Mouse (Mus musculus) splenic B cell, adult 2 months (primary cell): ENCODE results near the gene Gins3.
"Not testable (repeated sequence)": the region's sequence is repeated elsewhere in the genome, so short reads cannot be mapped to it uniquely, and the experiment has no call there.

ENCODE experiments used
- DNase-seq: peaks from one replicate; pipeline ENCODE4 v3.0.0-alpha.2; 2011; ENCODE audit warnings: low read depth, low spot score
- H3K27me3 ChIP-seq: 2 replicates; pipeline ENCODE4 v1.6.1; 2012; ENCODE audit warnings: mild to moderate bottlenecking, low read length, moderate library complexity, mixed read lengths; ENCODE audit not compliant: control insufficient read depth, poor library complexity, insufficient read depth, severe bottlenecking
- H3K36me3 ChIP-seq: 2 replicates; pipeline ENCODE4 v1.6.1; 2012; ENCODE audit warnings: mild to moderate bottlenecking, low read length, moderate library complexity, mixed read lengths; ENCODE audit not compliant: control insufficient read depth, poor library complexity, insufficient read depth, severe bottlenecking

Gins3 gene

DNA sequence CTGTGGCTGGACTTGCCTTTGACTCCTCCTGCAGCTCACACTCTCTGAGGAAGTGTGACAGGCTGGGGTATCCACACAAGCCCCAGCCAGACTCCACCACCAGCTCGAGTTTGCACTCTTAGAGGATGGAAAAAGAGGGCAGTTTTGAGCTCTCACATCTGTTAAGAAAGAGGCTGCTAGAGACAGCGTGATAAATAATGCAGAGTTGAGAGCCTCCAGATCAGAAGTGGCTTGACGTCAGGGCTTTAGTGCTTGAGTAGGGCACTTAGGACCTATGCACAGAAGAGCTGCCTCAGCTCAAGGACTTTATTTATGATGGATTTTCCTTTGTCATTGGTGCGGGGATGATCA is 30.3 kb downstream of the Gins3 start:
- Histone ChIP-seq H3K27me3 (no peaks in the 10 kb centered on the region), H3K36me3 (no peaks in the 10 kb centered on the region)
- no peak for DNase-seq

DNA sequence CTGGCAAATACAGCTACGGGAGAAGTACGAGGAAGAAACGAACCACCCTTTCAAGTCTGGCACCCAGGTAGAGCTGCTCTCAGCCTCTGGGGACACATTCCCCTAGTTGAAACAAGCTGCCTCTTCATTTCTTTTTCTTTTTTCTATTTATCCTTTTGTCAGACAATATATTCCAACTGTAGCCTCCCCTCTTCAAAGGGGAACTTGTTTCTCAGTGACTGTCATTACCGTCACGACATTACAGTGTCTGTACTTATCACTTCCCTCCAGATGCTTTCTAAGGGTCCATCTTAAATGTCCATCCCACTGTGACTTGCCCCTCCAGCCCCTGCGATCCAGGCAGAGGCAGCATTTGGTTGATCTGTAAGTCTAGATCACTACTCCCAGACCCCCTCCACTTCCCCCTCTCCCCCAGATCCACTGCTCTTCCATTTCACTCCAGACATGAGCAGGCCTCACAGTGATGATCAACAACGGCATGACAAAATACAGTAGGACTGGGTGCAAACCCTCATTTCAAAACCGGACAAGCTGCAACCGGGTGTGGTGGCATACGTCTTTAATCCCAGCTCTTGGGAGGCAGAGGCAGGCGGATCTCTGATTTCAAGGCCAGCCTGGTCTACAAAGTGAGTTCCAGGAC is 32.7 kb downstream of the Gins3 start:
- DNase-seq, H3K27me3 ChIP-seq, H3K36me3 ChIP-seq: not testable (repeated sequence)

DNA sequence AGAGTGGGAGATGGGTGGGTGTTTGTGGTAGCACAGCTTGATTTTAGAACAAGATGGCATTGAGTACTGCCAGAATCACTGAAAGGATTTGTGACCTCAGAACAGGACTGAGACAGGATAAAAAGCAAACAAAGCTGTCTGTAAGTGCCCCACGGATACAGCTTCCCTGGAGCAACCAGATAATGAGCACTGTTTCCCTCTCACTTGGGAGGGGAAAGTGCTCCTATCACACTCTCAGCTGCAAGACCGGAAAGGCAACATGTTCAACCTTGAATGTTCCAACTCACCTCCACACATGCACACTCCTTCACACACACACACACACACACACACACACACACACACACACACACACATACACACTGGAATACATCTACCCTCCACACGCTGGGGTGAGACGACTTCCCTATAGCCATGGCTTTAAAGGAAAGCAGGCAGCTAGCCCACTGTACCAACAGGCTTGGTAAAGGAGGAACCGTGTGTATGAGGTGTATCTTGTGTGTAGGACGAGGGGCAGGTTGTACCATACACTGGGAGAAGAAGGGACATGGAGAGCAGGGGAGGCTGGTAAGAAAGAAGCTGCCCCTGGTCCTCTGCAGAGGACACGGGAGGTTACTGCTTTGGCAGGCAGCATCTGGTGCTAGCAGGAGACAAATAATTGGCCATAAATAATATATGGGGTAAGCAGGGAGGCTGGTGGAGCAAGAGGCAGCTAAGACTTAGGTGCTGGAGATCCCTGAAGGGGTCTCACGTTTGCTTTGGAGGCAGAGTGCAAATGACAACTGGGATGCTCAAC is 35.1 kb downstream of the Gins3 start:
- no peak for DNase-seq

DNA sequence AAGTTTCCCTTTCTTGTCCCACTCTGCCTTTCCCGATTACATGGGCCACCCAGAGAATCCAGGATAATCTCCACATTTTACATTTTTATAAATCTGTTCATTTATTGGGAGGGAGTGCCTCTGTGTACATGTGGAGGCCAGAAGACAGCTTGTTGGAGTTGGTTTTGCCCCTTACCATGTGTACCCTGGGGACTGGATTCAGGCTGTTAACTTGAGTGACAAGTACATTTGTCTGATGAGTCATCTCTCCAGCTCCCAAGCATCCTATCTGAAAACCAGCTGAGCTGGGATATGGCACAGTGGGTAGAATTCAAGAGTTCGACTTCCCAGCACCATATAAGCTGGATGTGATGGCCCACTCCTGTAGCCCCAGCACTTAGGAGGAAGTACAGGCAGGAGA is 36.7 kb downstream of the Gins3 start:
- no peaks in the 10 kb centered on the region for H3K27me3 ChIP-seq
- DNase-seq, result no peak
- no peaks in the 10 kb centered on the region for H3K36me3 ChIP-seq

More for the DNA sequence above, 35.1 kb downstream of the Gins3 start:
- Histone ChIP-seq H3K27me3 (no peaks in the 10 kb centered on the region), H3K36me3 (no peaks in the 10 kb centered on the region)

DNA sequence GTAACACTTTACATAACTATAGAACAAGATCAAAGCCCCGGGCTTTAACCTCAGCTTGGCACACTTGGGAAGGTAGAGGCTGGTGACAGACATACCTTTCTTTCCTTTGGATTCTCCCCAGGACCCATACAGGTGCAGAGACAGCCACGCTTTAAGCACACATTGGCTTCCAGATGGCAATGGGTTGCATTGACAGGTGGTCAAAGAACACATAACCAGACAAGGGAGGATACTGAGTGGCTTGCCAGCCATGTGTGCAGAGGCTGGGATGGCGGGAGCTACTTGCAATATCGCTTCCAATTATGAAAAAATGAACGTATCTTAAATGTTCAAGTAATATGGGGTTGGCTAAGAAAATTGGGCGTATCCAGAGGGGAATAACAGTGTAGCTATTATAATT is 38.6 kb downstream of the Gins3 start:
- Histone ChIP-seq H3K36me3 (no peaks in the 10 kb centered on the region), H3K27me3 (no peaks in the 10 kb centered on the region)
- DNase-seq, result no peak

DNA sequence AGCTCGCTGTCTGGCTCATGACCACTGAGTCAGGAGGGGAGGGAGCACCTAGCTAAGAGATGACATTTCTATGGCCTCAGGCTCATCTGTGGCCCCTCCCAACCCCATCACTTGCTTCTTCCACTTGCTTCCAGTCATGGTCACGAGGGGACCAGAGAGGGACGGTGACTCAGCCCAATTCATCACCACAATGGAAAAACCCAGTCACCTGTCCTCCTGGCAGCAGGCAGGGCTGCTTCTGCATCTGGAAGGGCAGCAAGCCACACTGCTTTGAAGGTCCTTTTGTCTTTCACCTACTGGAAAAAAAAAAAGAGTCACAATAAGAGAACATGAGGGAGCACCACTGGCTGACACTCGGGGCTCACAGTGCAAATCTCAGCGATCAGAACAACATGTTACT is 39.6 kb downstream of the Gins3 start:
- H3K27me3 ChIP-seq, result no peaks in the 10 kb centered on the region
- no peaks in the 10 kb centered on the region for H3K36me3 ChIP-seq
- DNase-seq, result no peak

DNA sequence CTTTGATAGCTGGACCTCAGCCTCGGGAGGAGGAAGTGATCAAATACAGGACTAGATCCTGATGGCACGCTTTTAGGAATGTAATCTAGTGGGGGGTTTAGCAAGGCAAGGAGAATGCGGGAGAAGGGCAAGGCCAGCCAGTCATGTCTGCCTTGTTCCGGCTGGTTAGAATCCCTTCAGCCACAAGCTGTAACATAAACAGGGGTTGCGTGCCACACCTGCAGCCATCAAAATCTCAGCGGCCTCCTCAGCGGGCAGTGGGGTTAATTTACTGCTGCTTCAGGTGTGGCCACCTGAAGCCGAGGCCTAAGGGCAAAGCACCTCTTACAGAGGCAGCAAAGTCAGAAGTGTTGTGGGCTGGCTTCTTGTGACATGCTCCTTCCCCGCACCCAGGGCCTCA is 43.4 kb downstream of the Gins3 start, which contains the start of gene Ndrg4:
Gene Ndrg4 (plus strand): TSS at position 350 of the 400 bp plus-strand sequence.
- peaks cover 2% of the 10 kb centered on the region; the same call in 1 of the 2 replicates for H3K27me3 ChIP-seq
- no peaks in the 10 kb centered on the region for H3K36me3 ChIP-seq
- no peak for DNase-seq

DNA sequence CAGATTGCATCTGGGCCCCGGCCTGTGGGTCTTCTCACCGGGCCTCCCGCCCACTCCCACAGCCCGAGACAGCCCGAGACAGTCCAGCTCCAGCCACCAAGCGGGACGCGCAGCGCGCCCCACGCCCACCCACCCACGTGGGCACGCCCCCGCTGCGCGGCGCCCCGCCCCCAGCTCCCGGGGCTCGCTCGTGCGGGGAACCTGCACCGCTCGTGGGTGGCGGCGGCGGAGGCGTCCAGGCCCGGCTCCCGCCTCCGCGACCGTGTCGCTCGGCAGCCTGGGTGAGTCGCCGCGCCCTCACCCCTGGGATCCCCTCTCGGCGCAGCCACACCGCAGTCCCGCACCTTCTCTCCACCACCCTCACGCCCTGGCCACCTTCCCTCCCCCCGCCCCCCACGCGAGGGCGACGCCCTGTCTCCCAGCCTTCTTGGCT is 44.4 kb downstream of the Gins3 start:
- no peak for DNase-seq
- H3K27me3 ChIP-seq, result peaks cover 2% of the 10 kb centered on the region; the same call in 1 of the 2 replicates
- H3K36me3 ChIP-seq, result no peaks in the 10 kb centered on the region

DNA sequence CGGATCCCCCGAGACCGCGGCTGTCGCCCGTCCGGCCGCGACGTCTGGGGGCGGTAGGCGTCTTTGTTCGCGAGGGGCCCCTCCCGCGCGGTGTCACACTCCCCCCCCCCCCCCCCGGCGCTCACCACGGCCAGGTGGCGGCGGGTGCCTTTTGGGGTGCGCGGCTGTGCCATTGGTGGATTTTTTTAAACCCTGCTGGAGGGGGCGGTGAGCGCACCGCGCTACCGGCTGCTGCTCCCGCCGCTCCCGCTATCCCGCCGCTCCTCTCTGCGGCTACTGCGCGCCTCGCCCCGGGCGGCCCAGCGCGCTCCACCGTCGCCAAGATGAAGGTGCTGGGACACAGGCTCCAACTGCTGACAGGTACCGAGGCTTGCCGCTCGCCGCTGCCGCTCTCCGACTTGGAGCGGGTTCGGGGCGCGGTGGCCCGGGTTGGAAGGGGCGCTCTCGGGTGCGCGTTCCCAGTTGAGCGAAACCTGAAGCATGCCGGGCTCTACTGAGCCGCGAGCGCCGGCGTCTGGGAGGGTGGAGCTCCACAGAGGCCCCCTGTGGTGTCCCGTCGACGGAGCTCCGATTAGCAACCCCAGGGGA is 44.9 kb downstream of the Gins3 start:
- Histone ChIP-seq H3K27me3 (peaks cover 2% of the 10 kb centered on the region; the same call in 1 of the 2 replicates), H3K36me3 (no peaks in the 10 kb centered on the region)
- DNase-seq, result peak; percentile 46

DNA sequence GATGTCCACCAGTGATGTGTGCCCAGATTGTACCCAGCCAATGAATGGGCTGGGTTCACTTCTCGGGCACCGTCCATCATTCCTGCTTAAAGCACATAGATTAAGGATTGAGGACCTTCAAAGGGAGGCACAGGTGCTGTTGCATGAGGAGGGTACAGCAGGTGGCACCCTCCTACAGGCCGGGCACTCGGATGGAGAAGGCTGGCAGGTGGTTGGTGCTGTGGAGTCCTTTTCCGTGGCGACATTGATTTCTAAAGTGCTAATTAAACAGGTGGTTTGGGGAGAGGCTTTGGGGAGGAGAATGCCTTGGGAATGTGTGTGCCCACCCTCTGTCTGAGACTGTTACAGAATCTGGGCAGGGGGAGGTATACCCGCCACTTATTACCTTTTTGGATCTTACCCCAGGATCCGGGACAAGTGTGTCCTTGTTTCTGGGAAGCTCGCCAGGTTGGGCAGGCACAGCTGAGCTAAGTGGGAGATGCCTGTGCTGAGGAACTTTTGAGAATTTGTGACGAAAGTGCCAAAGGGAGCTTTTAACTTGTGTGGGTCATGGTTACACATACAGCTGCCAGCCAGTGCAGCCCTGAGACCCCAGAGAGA is 54.9 kb downstream of the Gins3 start:
- Histone ChIP-seq H3K36me3 (no peaks in the 10 kb centered on the region), H3K27me3 (no peaks in the 10 kb centered on the region)
- no peak for DNase-seq

DNA sequence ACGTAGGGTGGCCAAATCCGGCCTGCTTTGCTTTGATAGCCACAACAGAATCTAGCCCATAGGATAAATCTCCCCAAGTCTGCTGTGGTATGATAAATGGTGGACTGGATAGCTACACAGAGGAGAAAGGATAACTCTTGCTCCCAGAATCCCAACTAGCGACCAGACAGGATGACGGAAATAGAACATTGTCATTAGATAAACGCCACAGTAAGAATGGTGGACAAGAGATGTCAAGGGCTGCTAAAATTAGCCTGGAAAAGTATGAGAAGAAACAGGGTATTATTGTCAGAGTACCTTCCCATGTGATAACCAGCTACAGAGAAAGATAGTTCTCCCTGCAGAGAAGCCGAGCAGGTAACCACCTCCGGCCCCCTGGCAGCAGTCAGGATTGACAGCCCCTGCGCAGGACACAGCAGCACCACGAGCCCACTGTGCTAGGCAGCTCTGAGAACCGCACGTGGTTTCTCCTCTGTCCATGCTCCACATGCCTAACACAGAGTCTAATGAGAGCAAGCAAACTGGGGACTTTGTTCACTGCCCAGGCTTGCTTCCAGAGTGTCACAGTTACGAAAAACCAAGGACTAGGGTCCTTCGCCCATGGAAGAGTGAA is 57.8 kb downstream of the Gins3 start:
- H3K36me3 ChIP-seq, result no peaks in the 10 kb centered on the region
- H3K27me3 ChIP-seq, result no peaks in the 10 kb centered on the region
- no peak for DNase-seq

DNA sequence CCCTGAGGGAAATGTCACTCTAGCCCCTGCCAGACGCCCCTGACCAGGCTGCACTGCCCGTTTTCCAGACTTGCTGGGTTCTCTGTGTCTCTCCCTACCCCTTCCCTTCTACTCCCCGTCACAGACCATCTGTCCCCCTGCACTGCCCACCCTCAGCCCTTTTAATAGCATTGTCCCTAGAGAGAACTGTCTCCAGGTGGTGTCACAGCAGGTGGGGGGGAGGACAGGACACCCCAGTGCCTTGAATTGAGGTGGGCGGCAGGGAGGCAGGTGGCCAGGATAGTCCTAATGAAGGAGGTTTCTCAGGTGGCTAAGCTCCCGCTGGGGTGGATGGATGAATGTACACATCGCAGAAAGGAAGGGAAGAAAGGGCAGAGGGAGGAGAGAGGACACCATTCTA is 61.4 kb downstream of the Gins3 start:
- no peak for DNase-seq
- Histone ChIP-seq H3K36me3 (no peaks in the 10 kb centered on the region), H3K27me3 (no peaks in the 10 kb centered on the region)
